Mouse (Mus musculus): ENCODE data around the gene Pde4d. TPM values are rescaled to one million over a fixed set of nuclear protein-coding genes. Genes with fewer than 3 reads are reported as not detected.
"Not testable (repeated sequence)": the region's sequence is repeated elsewhere in the genome, so short reads cannot be mapped to it uniquely, and the experiment has no call there.

Gene Pde4d
- polyA plus RNA-seq, 1 experiment from 2014 or later = 13.0 TPM

GRCm38 (mm10) chr13:108715029-108715428, 265.3 kb downstream of the Pde4d start:
- Histone ChIP-seq H3K9me3 (ENCODE audit: control insufficient read depth, low read length) (no peaks in the 10 kb centered on the region), H3K4me2 (replicated peaks; ENCODE audit: low read depth) (no peak overlapping the region), H3K36me3 (ENCODE audit: control insufficient read depth, insufficient read depth, low read length) (no peaks in the 10 kb centered on the region), H3K27ac (replicated peaks) (no peak overlapping the region), H3K9ac (ENCODE audit: low read length) (no peak overlapping the region), H3K4me3 (ENCODE audit: low read depth, low read length) (no peak overlapping the region), H3K27me3 (ENCODE audit: control insufficient read depth, insufficient read depth, low read length) (no peaks in the 10 kb centered on the region), H3K4me1 (replicated peaks; ENCODE audit: control insufficient read depth, insufficient read depth) (no peaks in the 10 kb centered on the region)
- 85% methylated on average over 3 of the region's 3 CpGs for WGBS
- no peak for ATAC-seq (ENCODE audit: low FRiP score, low TSS enrichment)
- no peak for DNase-seq (ENCODE audit: low spot score)
- TF ChIP-seq CTCF (IDR thresholded peaks at IDR 0.05; ENCODE audit: low read depth) (no peak), EP300 (optimal IDR thresholded peaks at IDR 0.05) (no peak)

- no peaks in the 10 kb centered on the region for H3K9me3 ChIP-seq (ENCODE audit: control insufficient read depth, low read length)
- ATAC-seq (ENCODE audit: low FRiP score, low TSS enrichment) (no peak), DNase-seq (ENCODE audit: low spot score) (no peak)
- no peaks in the 10 kb centered on the region for H3K4me1 ChIP-seq (replicated peaks; ENCODE audit: control insufficient read depth, insufficient read depth)
- no peaks in the 10 kb centered on the region for H3K36me3 ChIP-seq (ENCODE audit: control insufficient read depth, insufficient read depth, low read length)
- no peak overlapping the region for H3K27ac ChIP-seq (replicated peaks)
- no peak for TF ChIP-seq EP300 (optimal IDR thresholded peaks at IDR 0.05)
- TF ChIP-seq CTCF (IDR thresholded peaks at IDR 0.05; ENCODE audit: low read depth) = peak; percentile 41
- WGBS = 72% methylated on average over 5 of the region's 5 CpGs
- H3K4me3 ChIP-seq (ENCODE audit: low read depth, low read length) = no peak overlapping the region
- no peaks in the 10 kb centered on the region for H3K27me3 ChIP-seq (ENCODE audit: control insufficient read depth, insufficient read depth, low read length)
- H3K9ac ChIP-seq (ENCODE audit: low read length) = no peak overlapping the region
- H3K4me2 ChIP-seq (replicated peaks; ENCODE audit: low read depth) = no peak overlapping the region
Measured at GRCm38 (mm10) chr13:108722234-108722633, 272.5 kb downstream of the Pde4d start.

GRCm38 (mm10) chr13:108734356-108734755, 284.6 kb downstream of the Pde4d start:
- not testable (repeated sequence) for H3K4me2 ChIP-seq (replicated peaks; ENCODE audit: low read depth); H3K36me3 ChIP-seq (ENCODE audit: control insufficient read depth, insufficient read depth, low read length); H3K27me3 ChIP-seq (ENCODE audit: control insufficient read depth, insufficient read depth, low read length); ATAC-seq (ENCODE audit: low FRiP score, low TSS enrichment); DNase-seq (ENCODE audit: low spot score); H3K27ac ChIP-seq (replicated peaks); H3K9ac ChIP-seq (ENCODE audit: low read length); H3K4me1 ChIP-seq (replicated peaks; ENCODE audit: control insufficient read depth, insufficient read depth); H3K4me3 ChIP-seq (ENCODE audit: low read depth, low read length); H3K9me3 ChIP-seq (ENCODE audit: control insufficient read depth, low read length)
- WGBS = 93% methylated on average over 2 of the region's 2 CpGs

GRCm38 (mm10) chr13:108751155-108751840, 301.6 kb downstream of the Pde4d start:
- no peak for DNase-seq (ENCODE audit: low spot score)
- 82% methylated on average over 3 of the region's 3 CpGs for WGBS
- H3K27me3 ChIP-seq (ENCODE audit: control insufficient read depth, insufficient read depth, low read length) = no peaks in the 10 kb centered on the region

GRCm38 (mm10) chr13:108757477-108757876, 307.7 kb downstream of the Pde4d start:
- no peak overlapping the region for H3K27ac ChIP-seq (replicated peaks)
- H3K9ac ChIP-seq (ENCODE audit: low read length) = no peak overlapping the region
- DNase-seq (ENCODE audit: low spot score) = no peak
- no peak overlapping the region for H3K4me2 ChIP-seq (replicated peaks; ENCODE audit: low read depth)
- H3K27me3 ChIP-seq (ENCODE audit: control insufficient read depth, insufficient read depth, low read length) = no peaks in the 10 kb centered on the region
- H3K9me3 ChIP-seq (ENCODE audit: control insufficient read depth, low read length) = no peaks in the 10 kb centered on the region
- H3K4me3 ChIP-seq (ENCODE audit: low read depth, low read length) = no peak overlapping the region
- ATAC-seq (ENCODE audit: low FRiP score, low TSS enrichment) = no peak
- TF ChIP-seq EP300 (optimal IDR thresholded peaks at IDR 0.05) = no peak
- no peak for TF ChIP-seq CTCF (IDR thresholded peaks at IDR 0.05; ENCODE audit: low read depth)
- no peaks in the 10 kb centered on the region for H3K36me3 ChIP-seq (ENCODE audit: control insufficient read depth, insufficient read depth, low read length)
- no peaks in the 10 kb centered on the region for H3K4me1 ChIP-seq (replicated peaks; ENCODE audit: control insufficient read depth, insufficient read depth)
- 79% methylated on average over 7 of the region's 7 CpGs for WGBS

More at GRCm38 (mm10) chr13:108751155-108751840, 301.6 kb downstream of the Pde4d start:
- TF ChIP-seq CTCF (IDR thresholded peaks at IDR 0.05; ENCODE audit: low read depth) (no peak), EP300 (optimal IDR thresholded peaks at IDR 0.05) (no peak)
- Histone ChIP-seq H3K9ac (ENCODE audit: low read length) (no peak overlapping the region), H3K36me3 (ENCODE audit: control insufficient read depth, insufficient read depth, low read length) (no peaks in the 10 kb centered on the region), H3K4me2 (replicated peaks; ENCODE audit: low read depth) (no peak overlapping the region), H3K9me3 (ENCODE audit: control insufficient read depth, low read length) (no peaks in the 10 kb centered on the region), H3K4me1 (replicated peaks; ENCODE audit: control insufficient read depth, insufficient read depth) (no peaks in the 10 kb centered on the region), H3K4me3 (ENCODE audit: low read depth, low read length) (no peak overlapping the region), H3K27ac (replicated peaks) (no peak overlapping the region)
- no peak for ATAC-seq (ENCODE audit: low FRiP score, low TSS enrichment)

- Histone ChIP-seq H3K9me3 (ENCODE audit: control insufficient read depth, low read length) (no peaks in the 10 kb centered on the region), H3K9ac (ENCODE audit: low read length) (no peak overlapping the region), H3K27ac (replicated peaks) (no peak overlapping the region), H3K4me2 (replicated peaks; ENCODE audit: low read depth) (no peak overlapping the region), H3K36me3 (ENCODE audit: control insufficient read depth, insufficient read depth, low read length) (no peaks in the 10 kb centered on the region), H3K4me3 (ENCODE audit: low read depth, low read length) (no peak overlapping the region), H3K4me1 (replicated peaks; ENCODE audit: control insufficient read depth, insufficient read depth) (no peaks in the 10 kb centered on the region), H3K27me3 (ENCODE audit: control insufficient read depth, insufficient read depth, low read length) (no peaks in the 10 kb centered on the region)
- DNase-seq (ENCODE audit: low spot score) (no peak), ATAC-seq (ENCODE audit: low FRiP score, low TSS enrichment) (no peak)
- 68% methylated on average over 4 of the region's 4 CpGs for WGBS
- TF ChIP-seq CTCF (IDR thresholded peaks at IDR 0.05; ENCODE audit: low read depth) (no peak), EP300 (optimal IDR thresholded peaks at IDR 0.05) (no peak)
Measured at GRCm38 (mm10) chr13:108758331-108758730, 308.6 kb downstream of the Pde4d start.

Measured in stomach, postnatal 0 days (tissue).